Mouse (Mus musculus) erythroblast, adult 5-6 weeks (primary cell): Measurements from ENCODE around the gene Olfr456. TPM values are rescaled to one million over a fixed set of nuclear protein-coding genes. Genes with fewer than 3 reads are reported as not detected.
"Not testable (repeated sequence)": the region's sequence is repeated elsewhere in the genome, so short reads cannot be mapped to it uniquely, and the experiment has no call there.

Experiments used
- ATAC-seq: replicated peaks from 2 replicates; pipeline ENCODE4 v1.8.0; 2016; ENCODE audit warnings: moderate number of reproducible peaks, mild to moderate bottlenecking, moderate TSS enrichment, inconsistent platforms; ENCODE audit not compliant: poor library complexity, low FRiP score, severe bottlenecking
- total RNA-seq, 2 experiments: library from RNA; stranded (forward) in 1 of 2; stranded (reverse) in 1 of 2; fragments of 150-400 nt in 1 of 2; fragments of 200-764, 138-1000 nt in 1 of 2; gene quantifications; 2 replicates each; pipeline versions ENCODE4 v1.2.3 to v1.2.4; 2015 to 2017; ENCODE audit warnings: low replicate concordance in 2 of 2

Gene Olfr456
- total RNA-seq (2015; ENCODE audit: low replicate concordance) (not detected in 2 replicates), total RNA-seq (2017; ENCODE audit: low replicate concordance) (not detected in 2 replicates)

GRCm38 (mm10) chr6:42487114-42487513 lies at the start of gene Olfr456:
TSS of gene Olfr456 (minus strand) at chr6:42487214.
- no peak for ATAC-seq

- ATAC-seq, result no peak
Measured at GRCm38 (mm10) chr6:42513461-42513860, 26.4 kb upstream of the Olfr456 start.

DNA sequence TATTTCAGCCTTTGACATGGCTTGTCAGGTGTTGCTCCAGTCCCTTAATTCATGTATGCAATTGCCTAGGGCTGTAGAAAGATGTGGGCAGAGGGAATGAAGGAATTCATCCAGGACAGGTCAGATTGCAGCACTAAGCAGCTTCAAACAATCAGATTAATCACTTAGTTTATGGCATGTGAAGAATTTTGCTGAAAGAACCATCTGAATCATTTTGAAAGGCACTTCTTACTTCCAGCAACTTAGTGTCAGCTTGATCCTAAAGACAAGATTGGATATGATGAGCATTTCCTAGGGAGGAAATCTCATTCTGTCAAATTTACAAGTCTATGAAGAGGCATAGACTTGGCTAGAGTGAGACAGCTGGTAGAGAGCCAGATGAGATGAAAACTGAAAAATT lies 22.3 kb upstream of the Olfr456 start:
- no peak for ATAC-seq

DNA sequence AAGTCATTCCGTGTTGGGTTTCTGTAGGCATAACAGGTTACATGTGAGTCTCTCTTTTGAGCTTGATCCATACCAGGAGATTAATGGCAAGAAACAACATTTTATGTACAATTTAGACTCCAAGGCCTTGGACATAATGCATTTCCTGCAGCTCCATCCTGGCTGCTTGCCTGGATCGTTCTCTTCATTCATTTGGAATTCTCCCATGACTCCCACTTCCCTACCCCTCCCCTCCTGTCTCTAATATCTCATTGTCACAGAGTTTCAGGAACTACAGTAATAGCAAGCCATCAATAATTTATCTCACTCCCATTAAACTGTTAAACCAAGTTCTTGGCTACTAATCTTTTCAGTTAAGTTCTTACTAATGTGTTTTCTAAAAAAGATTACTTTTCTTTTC lies 16.5 kb upstream of the Olfr456 start:
- no peak for ATAC-seq

- no peak for ATAC-seq
Measured at GRCm38 (mm10) chr6:42489731-42490130, 2.7 kb upstream of the Olfr456 start.

- ATAC-seq, result no peak
Measured at GRCm38 (mm10) chr6:42484633-42485032, 2.4 kb downstream of the Olfr456 start.

- no peak for ATAC-seq
Measured at GRCm38 (mm10) chr6:42476235-42476634, 10.8 kb downstream of the Olfr456 start, which contains the start of gene Olfr457. TSS of gene Olfr457 (minus strand) at chr6:42476335.

- ATAC-seq, result not testable (repeated sequence)
Measured at GRCm38 (mm10) chr6:42471298-42471697, 15.7 kb downstream of the Olfr456 start.

- ATAC-seq, result no peak
Measured at GRCm38 (mm10) chr6:42470542-42470941, 16.5 kb downstream of the Olfr456 start.

DNA sequence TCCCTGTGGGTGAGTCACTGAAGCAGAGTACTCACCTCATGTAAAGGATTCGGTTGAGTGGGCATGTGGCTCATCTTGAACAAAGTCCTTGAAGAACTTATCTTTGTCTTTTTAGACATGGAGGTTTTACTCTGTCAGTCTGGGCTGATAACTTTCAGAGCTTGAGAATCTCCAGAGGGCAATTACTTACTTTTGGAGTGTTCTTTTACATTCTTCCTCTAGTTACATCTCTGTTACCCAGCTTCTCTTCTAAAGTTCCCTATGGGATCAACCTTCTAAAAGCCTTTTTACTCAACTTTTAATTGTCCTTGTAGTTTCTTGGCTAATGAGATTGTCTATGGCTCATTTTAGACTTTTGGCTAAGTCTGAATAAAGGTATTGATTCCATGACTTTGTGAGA lies 21.9 kb downstream of the Olfr456 start, which contains the start of gene Olfr458:
Olfr458 (minus strand) TSS at position 101 of the 400 bp plus-strand sequence.
- no peak for ATAC-seq

DNA sequence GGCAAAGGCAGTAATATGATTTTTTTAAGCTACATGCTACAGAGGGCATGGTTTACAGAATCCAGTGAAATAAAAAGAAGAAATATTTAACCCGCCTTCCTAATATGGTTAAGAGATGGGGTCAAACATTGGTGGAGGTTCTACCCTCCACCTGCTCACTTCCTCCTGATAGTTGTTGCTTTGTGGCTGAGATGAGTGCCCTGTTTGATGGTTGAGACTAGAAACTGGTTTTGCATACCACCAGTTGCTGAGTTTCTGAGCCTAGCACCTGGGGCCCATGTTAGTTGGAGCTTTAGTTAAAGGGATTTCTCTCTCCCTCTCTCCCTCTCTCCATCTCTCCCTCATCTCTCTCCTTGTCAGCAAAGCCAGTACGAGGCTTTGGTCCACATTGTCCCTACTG lies 39.6 kb downstream of the Olfr456 start:
- ATAC-seq, result no peak

GRCm38 (mm10) chr6:42444491-42444890 lies 42.5 kb downstream of the Olfr456 start:
- no peak for ATAC-seq

- ATAC-seq, result no peak
Measured at GRCm38 (mm10) chr6:42441395-42441794, 45.6 kb downstream of the Olfr456 start.

Other genes starting within 250 kb of the Olfr456 start
- 8.4 TPM in 1 of 2 replicates, not detected in the other for gene Gstk1, start 241.3 kb downstream of the Olfr456 start, total RNA-seq (2015; ENCODE audit: low replicate concordance)
- 2.0 TPM in 1 of 2 replicates, not detected in the other for gene Gstk1, start 241.3 kb downstream of the Olfr456 start, total RNA-seq (2017; ENCODE audit: low replicate concordance)
- not detected in 2 replicates for gene Tmem139, start 225.2 kb downstream of the Olfr456 start, total RNA-seq (2015; ENCODE audit: low replicate concordance)
- not detected in 2 replicates for gene Tmem139, start 225.2 kb downstream of the Olfr456 start, total RNA-seq (2017; ENCODE audit: low replicate concordance)
- gene Casp2, start 222.2 kb downstream of the Olfr456 start, total RNA-seq (2015; ENCODE audit: low replicate concordance), result 22.4 and 26.7 TPM in 2 replicates
- gene Casp2, start 222.2 kb downstream of the Olfr456 start, total RNA-seq (2017; ENCODE audit: low replicate concordance), result 32.1 and 38.9 TPM in 2 replicates
- not detected in 2 replicates for gene Clcn1, start 200.5 kb downstream of the Olfr456 start, total RNA-seq (2015; ENCODE audit: low replicate concordance)
- gene Clcn1, start 200.5 kb downstream of the Olfr456 start, total RNA-seq (2017; ENCODE audit: low replicate concordance), result 2.0 and 8.5 TPM in 2 replicates
- not detected in 2 replicates for gene Fam131b, start 162.6 kb downstream of the Olfr456 start, total RNA-seq (2015; ENCODE audit: low replicate concordance)
- not detected in 2 replicates for gene Fam131b, start 162.6 kb downstream of the Olfr456 start, total RNA-seq (2017; ENCODE audit: low replicate concordance)
- gene Zyx, start 137.6 kb downstream of the Olfr456 start, total RNA-seq (2015; ENCODE audit: low replicate concordance), result 74.0 and 87.0 TPM in 2 replicates
- gene Zyx, start 137.6 kb downstream of the Olfr456 start, total RNA-seq (2017; ENCODE audit: low replicate concordance), result 7.7 and 14.1 TPM in 2 replicates
- not detected in 2 replicates for gene Epha1, start 113.9 kb downstream of the Olfr456 start, total RNA-seq (2015; ENCODE audit: low replicate concordance)
- not detected in 2 replicates for gene Epha1, start 113.9 kb downstream of the Olfr456 start, total RNA-seq (2017; ENCODE audit: low replicate concordance)
- not detected in 2 replicates for gene Tas2r143, start 87.0 kb downstream of the Olfr456 start, total RNA-seq (2015; ENCODE audit: low replicate concordance)
- gene Tas2r143, start 87.0 kb downstream of the Olfr456 start, total RNA-seq (2017; ENCODE audit: low replicate concordance), result not detected in 2 replicates
- gene Tas2r135, start 81.8 kb downstream of the Olfr456 start, total RNA-seq (2015; ENCODE audit: low replicate concordance), result not detected in 2 replicates
- gene Tas2r135, start 81.8 kb downstream of the Olfr456 start, total RNA-seq (2017; ENCODE audit: low replicate concordance), result not detected in 2 replicates
- not detected in 2 replicates for gene Tas2r126, start 52.7 kb downstream of the Olfr456 start, total RNA-seq (2015; ENCODE audit: low replicate concordance)
- not detected in 2 replicates for gene Tas2r126, start 52.7 kb downstream of the Olfr456 start, total RNA-seq (2017; ENCODE audit: low replicate concordance)
- gene Olfr458, start 22.0 kb downstream of the Olfr456 start, total RNA-seq (2015; ENCODE audit: low replicate concordance), result not detected in 2 replicates
- gene Olfr458, start 22.0 kb downstream of the Olfr456 start, total RNA-seq (2017; ENCODE audit: low replicate concordance), result not detected in 2 replicates
- not detected in 2 replicates for gene Olfr457, start 10.9 kb downstream of the Olfr456 start, total RNA-seq (2015; ENCODE audit: low replicate concordance)
- gene Olfr457, start 10.9 kb downstream of the Olfr456 start, total RNA-seq (2017; ENCODE audit: low replicate concordance), result 0.42 TPM in 1 of 2 replicates, not detected in the other
- not detected in 2 replicates for gene Olfr455, start 60.4 kb upstream of the Olfr456 start, total RNA-seq (2015; ENCODE audit: low replicate concordance)
- not detected in 2 replicates for gene Olfr455, start 60.4 kb upstream of the Olfr456 start, total RNA-seq (2017; ENCODE audit: low replicate concordance)
- not detected in 2 replicates for gene Tcaf3, start 110.5 kb upstream of the Olfr456 start, total RNA-seq (2015; ENCODE audit: low replicate concordance)
- 0.42 TPM in 1 of 2 replicates, not detected in the other for gene Tcaf3, start 110.5 kb upstream of the Olfr456 start, total RNA-seq (2017; ENCODE audit: low replicate concordance)
- not detected in 2 replicates for gene Tcaf2, start 158.0 kb upstream of the Olfr456 start, total RNA-seq (2015; ENCODE audit: low replicate concordance)
- gene Tcaf2, start 158.0 kb upstream of the Olfr456 start, total RNA-seq (2017; ENCODE audit: low replicate concordance), result not detected in 2 replicates
- not detected in 2 replicates for gene Tcaf1, start 222.9 kb upstream of the Olfr456 start, total RNA-seq (2015; ENCODE audit: low replicate concordance)
- gene Tcaf1, start 222.9 kb upstream of the Olfr456 start, total RNA-seq (2017; ENCODE audit: low replicate concordance), result not detected in 2 replicates